Mouse (Mus musculus) retina, embryonic 14.5 days (tissue): ENCODE measurements around the gene Kctd11.
"Not testable (repeated sequence)": the region's sequence is repeated elsewhere in the genome, so short reads cannot be mapped to it uniquely, and the experiment has no call there.

Experiments
- DNase-seq: peaks from one replicate; pipeline ENCODE4 v3.0.0-alpha.2; 2015; ENCODE audit warnings: low spot score

The Kctd11 gene

DNA sequence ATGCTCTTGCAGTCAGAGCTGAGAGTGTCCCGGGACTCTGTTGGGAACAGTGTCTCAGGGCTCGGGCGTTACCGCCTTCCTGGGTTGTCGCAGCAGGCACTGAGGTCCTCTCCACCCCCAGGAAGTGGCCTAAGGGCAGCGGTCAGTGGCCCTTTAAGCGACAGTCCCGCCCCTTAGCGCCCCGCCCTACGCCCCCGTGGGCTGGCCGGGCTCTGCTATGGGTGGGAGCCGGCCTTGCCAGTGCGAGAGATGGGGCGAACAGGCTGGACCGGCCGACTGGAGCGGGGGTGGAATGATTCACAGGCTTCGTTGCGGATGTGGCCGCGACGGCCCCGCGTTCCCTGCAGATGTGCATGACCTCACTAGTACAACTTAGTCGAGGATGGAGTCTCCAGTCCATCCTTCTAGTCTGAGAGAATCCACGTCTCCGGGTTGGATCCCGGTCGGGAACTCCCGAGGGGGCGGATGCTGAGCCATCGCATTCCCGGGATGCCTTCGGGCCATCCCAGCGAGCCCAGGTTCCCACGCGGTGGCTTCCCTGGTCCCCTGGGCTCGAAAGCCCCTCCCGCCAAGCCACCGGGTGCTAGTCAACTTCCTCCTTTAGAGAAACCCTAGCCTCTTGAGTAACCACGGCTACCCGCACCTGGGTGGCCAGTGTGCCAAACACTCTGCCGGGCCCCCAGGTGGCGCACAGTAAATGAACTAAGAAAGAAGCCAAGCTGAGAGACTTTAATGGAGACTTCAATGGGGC is at the start of gene Kctd11:
Gene Kctd11 (minus strand): TSS at position 554 of the 751 bp plus-strand sequence.
- DNase-seq: peak; percentile 81

DNA sequence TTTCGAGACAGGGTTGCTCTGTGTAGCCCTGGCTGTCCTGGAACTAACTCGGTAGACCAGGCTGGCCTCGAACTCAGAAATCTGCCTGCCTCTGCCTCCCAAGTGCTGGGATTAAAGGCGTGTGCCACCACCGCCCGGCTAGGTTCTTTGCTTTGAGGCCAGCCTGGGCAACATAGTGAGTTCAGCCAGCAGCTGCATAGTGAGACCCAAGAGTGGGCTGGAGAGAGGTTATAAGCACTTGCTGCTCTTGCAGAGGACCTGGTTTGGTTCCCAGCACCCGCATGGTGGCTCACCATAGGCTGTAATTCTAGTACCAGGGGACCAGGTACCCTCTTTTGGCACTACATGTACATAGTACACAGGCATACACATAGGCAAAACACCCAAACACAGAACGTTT is 49.0 kb upstream of the Kctd11 start:
- DNase-seq: not testable (repeated sequence)

DNA sequence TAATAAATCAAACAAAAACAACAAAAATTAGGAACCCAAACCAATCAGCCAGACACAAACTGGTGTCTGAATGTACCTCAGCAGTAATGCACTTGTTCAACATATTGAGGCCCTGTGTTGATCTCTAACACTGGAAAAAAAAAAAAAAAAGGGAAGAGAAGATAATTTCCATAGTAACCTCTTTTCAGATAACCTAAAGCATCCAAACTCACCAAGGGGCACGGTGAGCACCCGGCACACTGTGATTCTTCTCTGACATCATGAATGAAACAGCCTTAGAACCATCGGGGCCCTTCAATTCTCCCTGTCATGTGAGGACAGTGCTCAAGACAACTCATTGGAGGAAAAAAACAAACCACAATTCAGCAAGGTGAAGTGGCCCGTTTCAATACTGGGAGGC is 48.5 kb upstream of the Kctd11 start:
- DNase-seq: no peak

DNA sequence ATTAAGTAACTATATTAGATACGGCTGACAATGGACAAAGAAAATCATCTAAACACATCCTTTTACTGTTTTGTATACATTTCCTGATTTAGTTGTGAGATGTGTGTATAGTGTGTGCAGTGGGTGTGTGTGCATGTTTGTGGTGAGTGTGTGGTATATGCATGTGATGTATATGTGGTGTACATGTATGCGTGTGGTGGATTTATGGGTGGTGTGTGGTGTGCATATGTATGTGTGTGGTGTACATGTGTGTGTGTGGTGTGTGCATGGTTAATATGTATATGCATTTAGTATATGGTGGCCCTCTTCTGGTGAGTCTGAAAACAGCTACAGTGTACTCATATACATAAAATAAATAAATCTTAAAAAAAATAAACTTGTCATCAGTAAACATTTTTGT is 46.3 kb upstream of the Kctd11 start:
- DNase-seq: no peak

DNA sequence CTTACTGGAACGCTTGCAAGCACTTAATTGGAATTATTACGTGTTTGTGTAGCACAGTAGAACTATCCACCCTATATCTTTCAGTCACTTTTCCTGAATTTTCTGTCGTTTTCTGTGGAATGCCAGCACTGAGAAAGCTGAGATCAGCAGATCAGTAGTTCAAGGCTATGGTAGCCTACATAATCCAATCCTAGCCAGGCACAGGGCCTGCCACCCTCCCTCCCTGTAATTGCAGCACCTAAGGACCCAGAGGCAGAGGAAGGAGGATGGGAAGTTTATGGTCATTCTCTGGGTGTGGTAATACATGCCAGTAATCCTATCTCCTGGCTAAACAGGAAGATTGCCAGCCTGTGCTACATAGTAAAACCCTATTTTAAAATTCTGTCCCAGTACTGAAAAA is 41.6 kb upstream of the Kctd11 start:
- DNase-seq: no peak

DNA sequence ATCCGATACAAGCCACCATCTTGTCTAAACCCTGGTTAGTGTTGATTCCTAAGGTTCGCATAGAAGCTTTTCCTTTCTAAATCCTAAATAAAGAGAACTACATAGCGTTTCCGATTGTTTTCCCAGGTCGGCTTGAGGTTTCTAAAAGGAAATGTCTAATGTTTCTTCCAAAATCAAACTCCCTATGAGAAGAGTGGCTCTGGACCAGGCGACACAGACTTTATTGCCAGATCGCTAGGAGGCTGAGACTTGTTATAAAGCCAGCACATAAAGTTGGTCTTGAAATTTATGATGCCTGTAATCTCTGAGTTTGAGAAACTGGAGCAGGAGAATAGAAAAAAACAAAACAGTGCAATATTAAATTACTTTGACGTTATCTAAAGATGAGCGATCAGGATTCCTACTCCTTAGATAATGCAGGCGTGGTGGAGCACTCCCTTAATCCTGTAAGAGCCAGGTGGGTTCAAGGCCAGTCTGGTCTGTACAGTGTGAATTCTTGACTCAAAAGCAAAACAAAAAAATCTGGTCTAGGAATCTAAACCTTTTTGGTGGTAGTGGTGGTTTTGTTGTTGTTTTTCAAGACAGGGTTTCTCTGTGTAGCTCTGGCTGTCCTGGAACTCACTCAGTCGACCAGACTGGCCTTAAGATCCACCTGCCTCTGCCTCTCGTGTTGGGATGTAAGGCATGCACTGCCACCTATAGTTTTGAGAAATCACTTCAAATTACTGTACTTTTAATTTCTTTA is 41.0 kb upstream of the Kctd11 start:
- no peak for DNase-seq

DNA sequence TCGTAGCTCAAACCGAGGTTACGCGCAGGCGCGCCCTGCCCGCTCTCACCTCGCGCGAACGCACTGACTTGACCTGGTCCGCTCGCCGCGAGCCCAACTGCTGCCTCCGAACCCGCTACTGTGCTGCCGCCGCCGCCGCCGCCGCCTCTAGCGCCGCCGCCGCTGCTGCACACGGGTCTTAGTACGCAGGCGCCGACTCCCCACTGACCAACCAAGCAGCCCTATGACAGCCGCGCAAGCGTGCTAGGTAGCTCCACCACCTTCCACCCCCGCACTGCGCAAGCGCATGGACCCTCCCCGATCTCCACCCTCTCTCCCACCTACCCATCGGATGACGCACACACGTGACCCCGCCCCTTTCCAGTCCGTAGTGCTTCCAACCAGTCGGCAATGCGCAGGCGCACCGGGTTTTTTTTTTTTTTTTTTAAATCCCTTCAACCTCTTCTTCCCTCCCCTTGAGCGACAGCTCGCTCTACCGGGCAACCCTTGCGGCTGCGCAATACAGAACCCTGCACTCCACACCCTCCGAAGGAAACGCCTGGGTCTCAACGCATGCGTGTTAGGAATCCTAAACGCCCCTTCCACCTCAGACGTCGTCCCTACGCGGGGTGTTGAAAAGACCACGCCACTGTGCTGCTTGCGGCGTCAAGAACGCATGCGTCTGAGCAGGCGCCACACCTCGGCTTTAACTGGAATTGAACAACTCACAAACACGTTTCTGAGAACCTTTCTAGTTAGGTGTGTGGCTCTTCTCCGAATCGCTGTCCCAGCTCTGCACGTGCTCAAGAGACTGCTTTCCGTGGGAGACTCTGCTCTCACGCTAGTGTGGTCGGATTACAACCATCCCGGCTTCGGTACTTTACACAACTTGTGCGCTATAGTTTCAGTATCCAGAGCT is 40.2 kb upstream of the Kctd11 start, which contains the start of gene Eif5a:
Gene Eif5a (minus strand): TSS at position 845 of the 898 bp plus-strand sequence.
- DNase-seq: peak; percentile 100

DNA sequence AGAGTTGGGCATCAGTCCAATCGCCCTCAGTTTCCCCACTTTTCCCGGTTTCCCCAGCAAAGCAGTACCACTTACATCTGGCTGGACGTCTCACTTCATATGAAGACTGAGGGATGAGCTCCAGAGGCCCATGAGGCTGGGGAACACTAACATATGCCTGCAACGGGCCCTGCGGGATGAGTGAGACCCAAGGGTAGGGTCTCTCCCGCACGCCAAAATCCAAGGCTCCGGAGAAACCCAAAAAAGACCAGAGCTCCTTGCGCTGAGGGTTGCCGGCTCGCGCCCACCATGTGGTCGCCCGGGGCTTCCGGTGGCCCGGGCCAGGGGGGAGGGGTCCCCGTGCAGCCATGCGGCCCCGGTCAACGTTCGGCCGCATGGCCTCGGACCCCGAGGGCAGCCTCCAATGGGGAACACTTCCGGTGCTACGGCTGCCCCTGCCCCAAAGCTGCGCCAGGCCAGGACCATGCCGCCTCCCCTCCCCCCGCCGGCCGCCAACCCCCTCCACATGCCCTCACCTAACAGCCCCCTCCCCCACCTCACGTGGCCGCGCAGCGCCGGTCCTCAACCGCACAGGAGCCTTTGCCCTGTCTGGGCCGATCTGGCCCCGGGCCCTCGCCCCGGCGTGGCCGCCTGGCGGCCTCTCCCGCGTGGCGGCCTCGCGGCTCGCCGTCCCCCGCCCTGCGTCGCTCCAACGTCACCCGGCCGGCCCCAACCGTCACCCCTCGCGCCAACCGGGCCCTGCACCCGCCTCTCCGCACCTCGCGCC is 39.2 kb upstream of the Kctd11 start:
- DNase-seq: peak; percentile 42

DNA sequence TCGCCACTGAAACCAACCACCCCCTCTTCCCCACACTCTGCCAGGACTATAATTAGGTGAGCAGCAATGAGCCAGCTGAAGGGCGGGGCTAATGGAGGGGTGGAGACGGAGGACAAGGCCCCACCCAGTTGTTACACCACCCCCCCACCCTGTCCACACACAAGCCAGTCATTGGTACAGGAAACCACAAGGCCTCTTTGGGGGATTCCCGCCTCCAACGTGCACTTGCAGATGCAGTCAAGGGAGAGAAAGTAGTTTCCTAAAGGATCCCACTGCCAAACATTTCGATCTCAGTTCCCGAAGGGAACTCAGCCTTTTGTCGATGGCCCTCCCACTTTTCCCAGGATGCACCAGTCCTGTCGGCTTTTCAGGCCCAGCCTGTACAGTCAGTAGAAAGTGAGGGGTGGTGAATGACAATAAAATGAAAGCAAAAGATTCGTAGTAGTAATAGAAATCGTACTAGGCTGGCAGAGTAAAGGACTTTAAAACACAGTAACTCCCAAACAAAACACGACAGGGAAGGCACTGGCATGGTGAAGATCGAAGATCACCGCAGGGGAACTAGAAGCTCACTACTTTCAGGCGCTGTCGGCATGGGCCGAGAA is 38.6 kb upstream of the Kctd11 start:
- peak; percentile 74 for DNase-seq

DNA sequence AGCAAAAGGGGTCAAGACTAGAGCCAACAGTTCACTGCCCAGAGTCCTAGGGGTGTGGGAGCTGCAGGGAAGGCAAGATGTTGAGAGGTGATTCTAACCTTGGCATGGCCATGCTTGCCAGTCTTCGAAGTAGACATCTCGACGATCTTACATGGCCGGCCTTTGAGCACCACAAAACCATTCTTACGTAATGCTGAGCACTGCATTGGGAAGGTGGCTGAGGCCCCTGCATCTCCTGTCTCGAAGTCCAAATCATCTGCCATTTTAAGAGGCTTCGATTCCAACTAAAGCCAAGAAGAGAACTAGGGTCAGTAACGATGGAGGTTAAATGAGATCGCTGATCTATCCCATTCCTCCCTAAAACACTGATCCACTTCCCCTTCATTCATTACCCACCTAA is 37.8 kb upstream of the Kctd11 start:
- no peak for DNase-seq

DNA sequence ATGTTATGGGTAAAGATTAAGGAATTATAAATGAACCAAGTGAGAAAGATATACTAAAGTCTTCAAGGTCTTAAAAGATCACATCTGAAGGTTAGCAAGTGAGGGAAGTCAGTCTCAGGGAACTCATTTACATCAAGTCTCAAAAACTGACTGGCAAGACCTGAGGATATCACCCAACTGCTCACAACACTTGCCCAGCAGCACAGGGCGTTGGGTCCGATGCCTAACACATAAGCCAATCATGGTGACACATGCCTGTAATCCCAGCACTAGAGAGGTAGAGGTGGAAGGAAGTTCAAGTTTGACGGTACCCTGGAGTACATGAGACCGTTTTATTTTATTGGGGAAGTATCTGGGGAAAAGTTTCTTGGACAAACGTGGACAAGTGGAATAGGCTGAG is 36.9 kb upstream of the Kctd11 start:
- no peak for DNase-seq

DNA sequence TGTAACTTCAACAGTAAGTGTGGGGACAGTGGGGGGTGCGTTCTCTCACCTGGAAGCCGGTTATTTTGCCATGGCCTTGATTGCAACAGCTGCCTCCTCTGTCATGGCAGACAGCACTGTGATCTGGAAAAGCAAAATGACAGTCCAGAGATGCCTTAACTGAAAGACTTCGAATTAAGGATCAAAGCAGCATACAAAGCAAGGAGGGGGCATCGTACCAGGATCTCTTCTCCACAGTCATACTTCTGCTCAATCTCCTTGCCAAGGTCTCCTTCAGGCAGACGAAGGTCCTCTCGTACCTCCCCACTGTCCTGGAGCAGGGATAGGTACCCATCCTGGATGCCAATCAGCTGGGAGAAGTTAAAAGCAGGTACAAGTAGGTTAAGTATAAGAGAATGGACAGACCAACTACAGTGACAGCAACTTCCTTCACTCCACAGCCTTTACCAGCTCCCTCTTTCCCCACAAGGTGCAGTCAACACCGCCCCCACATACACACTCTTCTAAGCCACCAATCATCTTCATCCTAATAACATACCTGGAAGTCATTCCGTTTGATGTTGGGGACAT is 36.3 kb upstream of the Kctd11 start:
- no peak for DNase-seq

DNA sequence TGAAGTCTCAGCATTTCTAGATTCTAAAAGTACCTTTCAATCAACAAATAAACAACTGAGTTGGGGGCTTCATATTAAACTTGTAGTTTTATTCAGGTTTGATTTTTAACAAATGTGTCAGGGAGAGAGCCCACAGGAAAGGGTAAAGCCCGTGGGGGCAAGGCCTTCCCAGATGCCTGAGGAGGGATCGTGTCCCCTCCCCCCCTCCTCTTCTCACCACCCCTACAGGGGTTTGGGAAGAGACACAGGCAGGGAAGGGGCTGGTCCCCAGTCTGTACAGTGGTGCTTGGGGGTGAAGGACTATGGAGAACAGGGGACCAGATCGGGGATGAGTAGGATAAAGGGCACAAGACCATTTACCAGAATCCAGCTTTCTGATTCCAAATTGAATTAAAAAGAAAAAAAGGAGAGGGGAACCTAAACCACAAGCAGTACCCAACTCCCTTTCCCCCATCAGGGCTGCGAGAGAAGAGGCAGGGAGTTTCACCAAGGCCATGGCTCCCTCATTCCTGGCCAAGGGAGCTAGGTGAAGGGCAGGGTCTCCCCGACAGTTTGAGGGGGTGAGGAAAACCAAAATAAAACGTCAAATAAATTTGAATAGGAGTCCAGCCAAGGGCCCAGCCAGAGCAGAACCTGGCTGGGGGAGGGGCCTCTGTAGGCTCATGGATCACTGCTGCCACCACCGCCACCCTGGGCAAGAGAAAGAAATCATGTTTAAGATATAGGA is 35.6 kb upstream of the Kctd11 start:
- not testable (repeated sequence) for DNase-seq

DNA sequence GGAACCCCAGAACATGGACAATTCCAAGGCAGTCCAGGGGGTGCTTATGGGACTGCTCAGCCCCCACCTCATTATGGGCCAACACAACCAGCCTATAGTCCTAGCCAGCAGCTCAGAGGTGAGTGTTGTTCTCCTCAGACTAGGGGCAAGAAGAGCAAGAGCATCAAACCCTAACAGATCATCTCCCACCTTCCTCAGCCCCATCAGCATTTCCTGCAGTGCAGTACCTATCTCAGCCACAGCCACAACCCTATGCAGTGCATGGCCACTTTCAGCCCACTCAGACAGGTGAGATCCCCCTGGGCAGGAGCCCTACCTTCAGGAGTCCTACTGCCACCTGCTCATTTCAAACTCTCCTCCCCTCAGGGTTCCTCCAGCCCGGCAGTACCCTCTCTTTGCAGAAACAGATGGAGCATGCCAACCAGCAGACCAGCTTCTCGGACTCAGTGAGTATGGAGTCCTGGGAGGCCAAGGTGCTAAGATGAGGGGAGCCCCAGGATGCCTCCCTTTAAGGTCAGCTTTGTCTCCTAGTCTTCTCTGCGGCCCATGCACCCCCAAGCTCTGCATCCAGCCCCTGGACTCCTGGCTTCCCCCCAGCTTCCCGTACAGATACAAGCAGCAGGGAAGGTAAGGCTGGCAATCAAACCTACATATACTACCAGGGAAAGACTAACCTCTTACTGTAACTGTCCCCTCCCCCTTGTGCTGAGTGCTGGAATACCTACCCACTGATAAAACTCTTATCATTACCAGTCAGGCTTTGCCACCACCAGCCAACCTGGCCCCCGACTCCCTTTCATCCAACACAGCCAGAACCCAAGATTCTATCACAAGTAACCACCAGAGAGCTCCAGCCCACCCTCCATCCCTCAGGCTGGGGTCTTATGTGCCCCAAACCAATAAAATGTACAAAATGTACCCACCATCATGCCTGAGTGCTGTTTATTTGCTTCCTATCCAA is 34.7 kb upstream of the Kctd11 start:
- DNase-seq: no peak

DNA sequence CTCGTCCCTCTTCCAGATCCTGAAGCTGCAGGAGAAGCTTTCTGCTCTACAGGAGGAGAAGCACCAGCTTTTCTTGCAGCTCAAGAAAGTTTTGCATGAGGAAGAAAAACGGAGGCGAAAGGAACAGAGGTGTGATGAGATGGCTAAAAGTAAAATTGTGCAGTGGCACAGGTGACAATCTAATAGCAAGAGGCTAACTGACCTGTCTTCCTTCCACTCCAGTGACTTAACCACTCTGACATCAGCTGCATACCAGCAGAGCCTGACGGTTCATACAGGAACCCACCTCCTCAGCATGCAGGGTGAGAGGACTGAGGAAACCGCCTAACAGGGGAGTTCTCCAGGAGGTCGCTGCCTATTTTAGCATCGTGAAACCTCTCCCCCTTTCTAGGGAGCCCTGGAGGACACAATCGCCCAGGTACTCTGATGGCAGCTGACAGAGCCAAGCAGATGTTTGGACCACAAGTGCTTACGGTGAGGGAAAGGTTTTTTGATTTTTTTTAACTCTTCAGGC is 33.8 kb upstream of the Kctd11 start:
- no peak for DNase-seq

DNA sequence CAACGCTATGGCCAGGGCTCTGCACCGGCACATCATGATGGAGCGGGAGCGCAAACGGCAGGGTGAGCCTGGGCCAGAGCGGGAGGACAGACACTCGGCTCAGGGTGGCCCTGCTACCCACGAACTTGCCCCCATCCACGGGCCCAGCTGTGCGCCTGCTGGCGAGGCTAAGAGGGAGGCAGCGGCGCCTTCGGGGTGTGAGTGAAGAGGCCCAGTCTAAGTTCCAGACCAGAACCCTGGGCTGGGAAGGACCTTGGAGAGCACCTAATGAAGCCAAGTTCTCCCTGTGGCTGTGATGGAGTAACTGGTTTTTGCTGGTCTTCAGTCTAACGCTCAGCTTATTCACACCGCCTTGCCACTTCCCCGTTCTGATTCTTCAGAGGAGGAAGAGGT is 33.2 kb upstream of the Kctd11 start:
- DNase-seq: no peak

DNA sequence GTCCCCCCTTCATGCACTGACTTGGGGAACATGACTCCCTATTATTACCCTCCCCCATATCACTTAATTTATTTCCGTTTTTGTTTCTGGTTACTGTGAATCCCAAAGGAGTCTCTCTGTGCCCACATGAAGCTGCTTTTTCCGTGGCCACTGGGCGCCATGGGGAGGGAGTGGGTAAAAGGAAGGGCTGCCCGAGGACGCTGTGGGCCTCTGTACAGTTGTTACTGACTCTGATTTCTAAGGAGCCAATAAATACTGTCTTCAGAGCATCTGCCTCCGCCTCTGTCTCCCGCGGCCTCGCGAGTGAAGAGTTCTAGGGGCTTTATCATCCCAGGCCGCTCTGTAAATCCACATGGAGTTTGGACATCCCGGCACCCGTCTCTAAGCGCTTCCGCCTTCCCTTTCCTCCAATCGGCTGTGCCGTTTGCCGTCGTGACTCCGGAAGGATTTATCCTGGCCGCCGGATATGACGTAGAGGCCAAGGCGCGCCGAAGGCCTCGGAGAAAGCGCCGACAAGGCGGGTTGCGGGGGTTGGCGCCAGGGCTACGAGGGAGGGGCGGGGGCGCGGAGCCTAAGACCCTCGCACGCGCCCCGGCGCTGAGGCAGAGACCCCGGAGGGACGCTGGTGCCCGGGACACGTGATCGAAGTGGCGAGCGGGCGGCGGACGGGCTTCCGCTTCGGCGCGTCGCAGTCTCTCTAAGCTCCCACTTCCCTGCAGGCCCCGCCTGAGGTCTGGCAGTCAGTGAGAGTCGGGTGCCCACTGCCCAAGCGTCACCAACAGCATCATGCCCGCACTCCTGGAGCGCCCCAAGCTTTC is 32.6 kb upstream of the Kctd11 start, which contains the start of gene Gps2:
Gene Gps2 (plus strand): TSS at position 335 of the 818 bp plus-strand sequence.
- peak; percentile 94 for DNase-seq
